Mouse (Mus musculus) brain, embryonic 14.5 days (tissue): Measurements from ENCODE around the gene Ankrd40.

Experiments
- CTCF ChIP-seq: fragments of 200-500 bp; IDR thresholded peaks from 2 replicates; pipeline ENCODE4 v1.5.1; 2012; ENCODE audit warnings: inconsistent platforms, mild to moderate bottlenecking, moderate library complexity, borderline replicate concordance; ENCODE audit not compliant: insufficient read depth, insufficient read length; ENCODE audit errors: extremely low read depth
- POLR2A ChIP-seq: fragments of 200-500 bp; IDR thresholded peaks from 2 replicates; pipeline ENCODE4 v1.6.1; 2012; ENCODE audit warnings: mild to moderate bottlenecking, inconsistent platforms, borderline replicate concordance; ENCODE audit not compliant: poor library complexity, insufficient read depth, insufficient read length, severe bottlenecking; ENCODE audit errors: extremely low read depth

- TF ChIP-seq POLR2A (no peak), CTCF (no peak)
These were observed 3.2 kb upstream of the Ankrd40 start for GRCm38 (mm10) chr11:94324618-94325017.
